Mouse (Mus musculus) embryonic fibroblast, embryonic 13.5 days (primary cell): ENCODE measurements around the gene Gm13030. TPM values are rescaled to one million over a fixed set of nuclear protein-coding genes. Genes with fewer than 3 reads are reported as not detected.
"Not testable (repeated sequence)": the region's sequence is repeated elsewhere in the genome, so short reads cannot be mapped to it uniquely, and the experiment has no call there.

Source experiments
- H3K27ac ChIP-seq: 2 replicates; pipeline ENCODE4 v1.5.1; 2012; ENCODE audit warnings: low read length, control low read depth, inconsistent platforms; ENCODE audit not compliant: insufficient read depth
- H3K4me1 ChIP-seq: 2 replicates; pipeline ENCODE4 v1.6.1; 2011; ENCODE audit warnings: low read length; ENCODE audit not compliant: control insufficient read depth, insufficient read depth
- H3K4me3 ChIP-seq: 2 replicates; pipeline ENCODE4 v1.5.1; 2011; ENCODE audit warnings: mild to moderate bottlenecking, control low read depth, low read length; ENCODE audit not compliant: insufficient read depth
- CTCF ChIP-seq: IDR thresholded peaks from 2 replicates; pipeline ENCODE4 v1.5.1; 2011; ENCODE audit warnings: mild to moderate bottlenecking, control low read depth, low read length, moderate library complexity, borderline replicate concordance; ENCODE audit not compliant: insufficient read depth
- POLR2A ChIP-seq: IDR thresholded peaks from 2 replicates; pipeline ENCODE4 v1.6.1; 2011; ENCODE audit warnings: low read depth, mild to moderate bottlenecking, control low read depth, low read length, moderate library complexity
- polyA plus RNA-seq: library from polyadenylated mRNA; stranded (reverse); fragments of >200 nt; gene quantifications from 2 replicates; pipeline ENCODE4 v1.2.4, GENCODE M21; 2011; ENCODE audit warnings: low read depth; ENCODE audit not compliant: missing spikeins, insufficient read length

Gm13030 gene
- polyA plus RNA-seq, 1 experiment: not detected

DNA sequence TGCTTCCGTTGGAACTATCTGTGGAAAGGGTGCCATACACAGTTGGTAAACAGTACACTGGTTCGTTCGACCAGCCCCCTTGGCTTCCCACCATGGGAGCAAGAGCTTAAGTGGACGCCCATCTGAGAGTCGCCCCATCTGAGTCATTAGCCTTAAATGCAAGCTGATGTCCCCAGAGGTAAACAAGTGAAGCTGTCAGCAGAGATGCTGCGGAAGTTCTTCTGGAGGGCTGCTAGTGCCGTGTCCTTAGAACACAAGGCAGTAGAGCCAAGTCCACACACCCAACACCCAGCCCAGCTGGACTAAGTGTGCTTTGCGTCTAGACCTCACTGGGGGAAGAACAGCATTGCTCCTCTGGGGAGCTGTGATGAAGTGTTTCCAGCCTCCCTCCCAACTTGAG is 15.9 kb upstream of the Gm13030 start:
- Histone ChIP-seq H3K4me3 (no peak overlapping the region), H3K27ac (no peak overlapping the region), H3K4me1 (no peaks in the 10 kb centered on the region)
- TF ChIP-seq CTCF: no peak
- no peak for TF ChIP-seq POLR2A

DNA sequence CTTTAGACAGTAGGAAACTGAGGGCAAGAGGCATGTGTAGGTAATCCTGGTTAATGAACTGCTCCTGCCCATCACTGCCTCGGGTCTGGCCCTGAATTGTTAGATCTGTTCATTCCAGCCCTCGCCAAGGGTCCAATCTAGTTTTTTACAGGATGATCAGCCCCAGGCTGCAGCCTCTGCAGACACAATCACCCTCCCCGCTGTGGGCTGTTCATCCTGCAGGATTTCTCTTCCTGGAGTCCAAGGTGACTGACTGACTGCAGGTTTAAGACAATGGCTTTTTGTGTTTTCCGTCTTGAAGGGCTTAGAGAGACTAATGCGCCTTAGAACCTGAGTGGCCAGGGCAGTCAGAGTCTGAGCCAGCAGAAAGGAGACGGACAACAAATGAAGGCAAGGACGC is 15.4 kb upstream of the Gm13030 start:
- no peak overlapping the region for H3K4me3 ChIP-seq
- no peaks in the 10 kb centered on the region for H3K4me1 ChIP-seq
- TF ChIP-seq POLR2A (no peak), CTCF (no peak)
- H3K27ac ChIP-seq: no peak overlapping the region

DNA sequence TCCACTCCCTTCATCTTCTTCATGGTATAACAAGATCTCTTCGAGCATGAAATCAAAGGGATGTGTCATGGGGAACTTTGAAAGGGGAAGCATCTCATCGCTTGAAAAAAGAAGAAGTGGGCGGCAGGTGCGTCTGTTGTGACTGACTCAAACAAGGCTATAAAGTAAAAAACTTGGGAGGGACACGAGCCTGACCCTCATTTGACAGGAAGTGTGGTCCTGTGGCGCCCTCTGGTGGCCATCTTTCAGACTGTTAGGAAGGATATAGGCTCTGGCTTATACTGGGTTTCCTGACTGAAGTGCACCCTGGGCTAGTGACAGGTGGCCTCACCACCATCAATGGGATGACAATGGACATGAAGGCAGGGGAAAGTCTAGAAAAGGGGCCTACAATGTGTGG is 10.5 kb upstream of the Gm13030 start:
- Histone ChIP-seq H3K27ac (no peak overlapping the region), H3K4me3 (no peak overlapping the region), H3K4me1 (no peaks in the 10 kb centered on the region)
- TF ChIP-seq POLR2A (no peak), CTCF (peak; percentile 67; the same call in 1 of the 2 replicates)

DNA sequence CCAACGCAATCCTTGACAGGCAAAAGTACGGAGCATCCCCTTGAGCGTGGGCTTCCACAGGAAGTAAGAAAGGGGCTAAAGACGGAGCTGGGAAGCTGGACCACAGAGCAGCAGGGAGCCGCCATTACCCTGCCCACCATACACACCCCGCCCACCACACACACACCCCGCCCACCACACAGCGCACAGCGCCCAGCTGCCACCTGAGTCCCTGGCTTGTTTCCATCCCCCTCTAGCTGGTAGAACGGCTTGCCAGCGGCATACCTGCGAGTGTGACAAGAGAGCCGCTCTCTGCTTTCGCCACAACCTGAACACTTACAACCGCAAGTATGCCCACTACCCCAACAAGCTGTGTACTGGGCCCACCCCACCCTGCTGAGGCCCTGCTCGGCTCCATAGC is 8.4 kb upstream of the Gm13030 start:
- H3K4me3 ChIP-seq: no peak overlapping the region
- H3K27ac ChIP-seq: no peak overlapping the region
- no peak for TF ChIP-seq POLR2A
- TF ChIP-seq CTCF: no peak
- peaks cover 2% of the 10 kb centered on the region; the same call in 1 of the 2 replicates for H3K4me1 ChIP-seq

DNA sequence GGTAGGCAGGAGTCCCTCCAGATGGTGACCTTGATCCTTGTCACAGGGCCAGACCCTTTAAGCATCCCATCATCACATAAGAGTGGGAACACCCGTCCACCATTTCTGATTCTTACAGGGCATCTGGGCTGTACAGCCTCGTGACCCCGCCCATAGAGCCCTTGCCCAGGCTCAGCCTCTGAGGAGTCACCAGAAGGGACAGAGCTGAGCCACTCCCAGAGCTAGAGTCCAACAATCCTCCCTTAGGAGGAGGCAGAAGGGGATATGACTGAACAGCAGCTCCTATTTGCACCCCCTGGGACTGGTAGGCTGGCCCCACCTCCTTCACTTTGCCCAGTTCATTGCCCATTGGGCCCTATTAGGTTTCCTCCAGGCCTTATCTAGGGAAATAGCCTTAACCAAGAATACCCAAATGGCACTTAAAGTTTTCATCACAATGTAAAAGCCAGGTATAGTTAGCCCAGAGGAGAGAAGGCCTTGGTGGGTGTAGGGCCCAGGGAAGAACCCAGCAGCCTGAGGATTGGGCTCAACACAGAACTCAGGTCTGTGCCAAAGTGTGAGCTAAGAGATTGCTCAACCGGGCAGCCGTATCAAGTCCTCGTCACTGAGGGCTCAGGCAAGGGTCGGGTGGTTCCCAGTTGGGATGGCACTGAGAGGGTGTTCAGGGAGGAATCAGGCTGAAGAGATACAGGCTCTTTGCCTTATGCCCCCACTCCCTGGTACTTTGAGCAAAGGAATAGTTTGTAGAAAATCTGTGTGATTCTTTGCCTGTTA is 7.2 kb upstream of the Gm13030 start:
- H3K4me1 ChIP-seq: peaks cover 2% of the 10 kb centered on the region; the same call in 1 of the 2 replicates
- no peak overlapping the region for H3K27ac ChIP-seq
- H3K4me3 ChIP-seq: no peak overlapping the region
- TF ChIP-seq CTCF: no peak
- TF ChIP-seq POLR2A: no peak

DNA sequence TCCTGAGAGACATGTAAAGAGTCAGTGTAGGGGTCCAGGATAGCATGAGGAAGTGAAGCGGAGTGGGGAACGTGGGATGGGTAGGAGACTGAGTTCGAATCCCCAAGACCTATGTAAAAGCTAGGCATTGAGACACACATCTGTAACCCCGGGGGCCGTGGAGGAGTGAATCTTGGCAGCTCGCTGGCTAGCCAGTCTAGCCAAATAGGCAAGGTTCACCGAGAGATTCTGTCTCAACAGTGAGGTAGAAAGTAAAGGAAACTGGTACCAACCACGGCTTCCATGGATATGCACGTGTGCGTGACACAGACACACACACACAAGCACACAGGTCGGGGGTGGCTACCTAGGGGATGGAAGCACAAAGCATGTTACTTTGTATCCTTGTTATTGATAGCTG is 6.0 kb upstream of the Gm13030 start:
- Histone ChIP-seq H3K4me3 (no peak overlapping the region), H3K27ac (no peak overlapping the region), H3K4me1 (peaks cover 2% of the 10 kb centered on the region; the same call in 1 of the 2 replicates)
- TF ChIP-seq POLR2A (no peak), CTCF (no peak)

DNA sequence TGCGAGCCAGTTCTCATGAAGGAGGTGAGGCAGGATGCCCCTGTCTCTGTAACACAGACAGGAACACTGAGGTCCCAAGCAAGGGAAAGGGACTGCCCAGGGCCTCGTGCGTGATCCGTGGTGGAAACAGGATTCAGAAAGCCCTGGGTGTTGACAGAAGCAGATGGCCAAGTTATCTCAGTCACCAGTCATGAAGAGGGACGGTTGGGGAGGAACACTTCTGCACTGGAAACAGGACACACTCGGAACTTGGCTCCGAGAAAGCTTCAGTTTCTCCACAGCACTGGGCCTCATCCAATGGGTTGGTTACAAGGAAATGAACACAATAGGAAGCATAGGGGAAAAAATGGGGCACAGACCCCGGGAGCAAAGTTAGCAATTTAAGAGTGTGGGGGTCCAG is 5.0 kb upstream of the Gm13030 start:
- TF ChIP-seq CTCF: no peak
- peaks cover 2% of the 10 kb centered on the region; the same call in 1 of the 2 replicates for H3K4me1 ChIP-seq
- no peak overlapping the region for H3K27ac ChIP-seq
- H3K4me3 ChIP-seq: no peak overlapping the region

DNA sequence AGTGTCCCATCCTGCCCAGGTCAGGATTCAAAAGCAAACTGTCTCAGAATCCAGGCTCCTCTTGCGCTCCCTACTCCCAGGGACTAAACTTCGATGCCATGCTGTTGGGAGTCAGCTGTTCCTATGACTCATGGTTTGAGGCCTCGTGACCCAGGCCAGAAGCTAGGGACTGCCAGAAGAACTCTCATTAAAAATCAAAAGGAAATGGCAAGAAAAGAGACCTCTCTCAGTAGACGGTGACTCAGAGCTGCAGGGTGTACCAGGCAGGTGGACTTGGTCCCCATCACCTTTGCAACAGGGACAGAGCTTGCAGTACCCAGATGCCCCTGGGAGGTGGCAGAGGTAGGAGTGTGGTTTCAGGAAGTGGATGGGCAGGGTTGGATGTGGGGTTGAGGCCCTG is 4.0 kb upstream of the Gm13030 start, which contains the start of gene Pla2g2e:
Pla2g2e (plus strand) TSS at position 212 of the 400 bp plus-strand sequence.
- TF ChIP-seq CTCF (no peak), POLR2A (no peak)
- H3K4me1 ChIP-seq: peaks cover 2% of the 10 kb centered on the region; the same call in 1 of the 2 replicates

DNA sequence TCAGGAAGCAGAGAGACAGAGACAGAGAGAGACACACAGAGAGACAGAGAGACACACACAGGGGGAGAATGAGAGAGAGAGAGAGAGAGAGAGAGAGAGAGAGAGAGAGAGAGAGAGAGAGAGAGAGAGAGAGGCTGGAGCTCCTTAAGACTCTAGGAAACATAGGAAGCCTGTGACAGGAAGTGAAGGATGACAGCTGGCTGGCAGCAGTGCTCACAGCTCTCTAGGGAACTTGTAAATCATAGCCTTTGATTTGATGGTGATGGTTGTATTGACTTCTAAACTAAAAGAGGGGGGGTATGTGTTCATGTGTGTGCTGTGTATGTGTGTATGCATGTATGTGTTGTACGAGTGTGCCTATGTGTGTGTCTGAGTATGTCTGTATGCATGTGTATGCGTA is 2.2 kb upstream of the Gm13030 start:
- TF ChIP-seq CTCF: no peak
- no peak for TF ChIP-seq POLR2A
- Histone ChIP-seq H3K4me3 (no peak overlapping the region), H3K4me1 (peaks cover 2% of the 10 kb centered on the region; the same call in 1 of the 2 replicates), H3K27ac (no peak overlapping the region)

More for the DNA sequence above, 4.0 kb upstream of the Gm13030 start, which contains the start of gene Pla2g2e:
- Histone ChIP-seq H3K27ac (0 out of 2 replicates have a peak within 1 kb of the TSS, but pooled peaks have one; percentile 1), H3K4me3 (no peak within 1 kb of the TSS)

DNA sequence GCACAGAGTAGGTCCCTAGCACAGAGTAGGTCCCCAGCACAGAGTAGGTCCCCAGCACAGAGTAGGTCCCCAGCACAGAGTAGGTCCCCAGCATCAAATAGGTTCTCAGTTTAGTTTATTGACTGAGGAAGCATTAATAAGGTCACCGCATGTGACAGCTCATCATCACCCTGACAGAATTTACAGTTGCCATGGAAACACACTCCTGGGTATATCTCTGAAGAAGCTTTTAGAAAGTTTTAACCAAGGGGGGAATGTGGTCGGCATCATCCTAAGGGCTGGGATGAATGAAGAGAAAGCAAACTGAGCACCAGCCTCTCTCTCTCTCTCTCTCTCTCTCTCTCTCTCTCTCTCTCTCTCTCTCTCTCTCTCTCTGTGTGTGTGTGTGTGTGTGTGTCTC is 1.5 kb upstream of the Gm13030 start:
- not testable (repeated sequence) for H3K4me3 ChIP-seq, H3K4me1 ChIP-seq, H3K27ac ChIP-seq

DNA sequence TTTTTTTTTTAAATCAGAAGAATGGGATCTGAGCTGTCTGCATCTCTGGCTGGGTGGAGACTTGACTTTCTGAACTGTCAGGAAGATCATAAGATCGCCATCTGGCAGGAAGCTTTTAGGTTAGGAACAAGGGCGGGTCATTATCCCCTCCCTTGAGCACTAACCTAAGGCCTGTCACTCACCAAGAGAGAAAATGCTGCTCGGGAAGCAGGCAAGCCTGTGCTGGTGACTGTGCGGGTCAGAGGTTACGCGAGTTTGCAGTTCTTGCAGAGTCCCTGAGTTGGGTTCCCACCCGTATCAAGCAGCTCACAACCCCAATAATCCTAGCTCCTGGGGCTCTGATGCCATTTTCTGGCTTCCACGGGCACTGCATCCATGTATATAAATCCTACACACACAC is 5.1 kb downstream of the Gm13030 start:
- Histone ChIP-seq H3K4me1 (no peaks in the 10 kb centered on the region), H3K27ac (no peak overlapping the region), H3K4me3 (no peak overlapping the region)
- TF ChIP-seq POLR2A (no peak), CTCF (no peak)
